19 mouse cellular contexts compared by ENCODE assay signal in the genomic region with DNA sequence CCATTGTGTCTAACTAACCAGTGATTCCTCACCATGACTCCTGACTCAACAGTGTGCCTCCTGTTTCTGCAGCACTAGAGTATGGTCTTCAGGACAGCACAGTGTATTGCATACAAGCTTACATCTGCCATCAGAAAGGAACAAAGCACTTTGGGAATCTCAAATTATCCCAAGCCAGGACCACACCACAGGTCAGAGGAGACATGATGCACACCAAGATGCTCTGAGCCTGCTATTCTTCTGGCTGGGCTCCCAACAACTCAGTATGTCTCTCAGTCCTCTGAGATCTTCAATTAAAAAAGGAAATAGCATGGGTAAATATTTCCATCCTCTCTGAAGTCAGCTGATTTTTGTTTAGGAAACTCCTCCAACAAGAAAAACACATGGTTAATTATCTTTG.
DNase-seq lines count a peak whose midpoint lies in the region; ATAC-seq and TF ChIP-seq lines count a peak whose summit lies in the region.
"Had no signal": no experiment of that assay in that cellular context is flagged by ENCODE, and none has a peak within 500 bp of the region (broad histone marks: within the 10 kb centered on the region; RNA-seq: fewer than 3 reads in every experiment).

No protein-coding gene starts in this region.

- H3K4me3 ChIP-seq in hindbrain, embryonic 12.5 days = no peak overlapping the region
- H3K4me3 ChIP-seq in hindbrain, embryonic 14.5 days (replicated peaks; ENCODE audit: low read length) = no peak overlapping the region
- no peak overlapping the region for H3K4me3 ChIP-seq in lung, embryonic 15.5 days
- no peak overlapping the region for H3K4me3 ChIP-seq in lung, embryonic 16.5 days (ENCODE audit: low read length)
- H3K4me3 ChIP-seq in lung, postnatal 0 days (ENCODE audit: low read depth, low read length) = no peak overlapping the region
- H3K4me3 ChIP-seq: heart, embryonic 10.5 days; limb, embryonic 10.5 days; midbrain, embryonic 12.5 days had no signal

- no peak overlapping the region for H3K4me2 ChIP-seq in hindbrain, embryonic 12.5 days (replicated peaks)
- H3K4me2 ChIP-seq in hindbrain, embryonic 14.5 days (replicated peaks) = no peak overlapping the region
- H3K4me2 ChIP-seq in lung, embryonic 15.5 days = no peak overlapping the region
- H3K4me2 ChIP-seq in lung, embryonic 16.5 days (ENCODE audit: low read depth, low read length) = no peak overlapping the region
- H3K4me2 ChIP-seq in lung, postnatal 0 days (replicated peaks; ENCODE audit: low read depth, low read length) = no peak overlapping the region
- H3K4me2 ChIP-seq: liver, embryonic 11.5 days; midbrain, embryonic 12.5 days had no signal

- no peak overlapping the region for H3K27ac ChIP-seq in hindbrain, embryonic 12.5 days
- H3K27ac ChIP-seq in hindbrain, embryonic 14.5 days = no peak overlapping the region
- peak overlapping the region; percentile 29; the same call in 1 of the 2 replicates for H3K27ac ChIP-seq in lung, embryonic 15.5 days
- H3K27ac ChIP-seq in lung, embryonic 16.5 days (ENCODE audit: low read length) = peak overlapping the region; percentile 7
- no peak overlapping the region for H3K27ac ChIP-seq in lung, postnatal 0 days (ENCODE audit: low read length)
- H3K27ac ChIP-seq: heart, embryonic 10.5 days; limb, embryonic 10.5 days; macrophage; midbrain, embryonic 12.5 days had no signal

- peak; percentile 51 for ATAC-seq in hindbrain, embryonic 12.5 days (ENCODE audit: low FRiP score)
- ATAC-seq in hindbrain, embryonic 14.5 days (ENCODE audit: low FRiP score) = no peak
- peak; percentile 57; the same call in 1 of the 2 replicates for ATAC-seq in lung, embryonic 15.5 days (ENCODE audit: borderline replicate concordance, extremely low read depth, low FRiP score, low TSS enrichment)
- ATAC-seq in lung, embryonic 16.5 days (ENCODE audit: low read depth) = peak; percentile 43; the same call in 1 of the 2 replicates
- peak; percentile 21; the same call in 1 of the 2 replicates for ATAC-seq in lung, postnatal 0 days
- no peak for ATAC-seq in erythroblast, adult 5-6 weeks (replicated peaks; ENCODE audit: low FRiP score, poor library complexity, severe bottlenecking)
- ATAC-seq: forebrain, postnatal 0 days had no signal

- H3K27me3 ChIP-seq in hindbrain, embryonic 12.5 days = peaks cover 16% of the 10 kb centered on the region
- peaks cover 8% of the 10 kb centered on the region; the same call in 1 of the 2 replicates for H3K27me3 ChIP-seq in hindbrain, embryonic 14.5 days (ENCODE audit: control insufficient read depth, insufficient read depth, low read length)
- no peaks in the 10 kb centered on the region for H3K27me3 ChIP-seq in lung, embryonic 15.5 days
- no peaks in the 10 kb centered on the region for H3K27me3 ChIP-seq in lung, embryonic 16.5 days (ENCODE audit: control insufficient read depth, insufficient read depth, low read depth, low read length)
- no peaks in the 10 kb centered on the region for H3K27me3 ChIP-seq in lung, postnatal 0 days (replicated peaks; ENCODE audit: insufficient read depth, low read length)

- H3K4me1 ChIP-seq in hindbrain, embryonic 12.5 days = peaks cover 10% of the 10 kb centered on the region
- 0 out of 2 replicates have a peak, but pooled peaks cover 2% of the 10 kb centered on the region for H3K4me1 ChIP-seq in hindbrain, embryonic 14.5 days (replicated peaks; ENCODE audit: control insufficient read depth, insufficient read depth, low read length)
- H3K4me1 ChIP-seq in lung, embryonic 15.5 days = peaks cover 16% of the 10 kb centered on the region
- H3K4me1 ChIP-seq in lung, embryonic 16.5 days (replicated peaks; ENCODE audit: control insufficient read depth, insufficient read depth, low read length) = peaks cover 12% of the 10 kb centered on the region
- H3K4me1 ChIP-seq in lung, postnatal 0 days (ENCODE audit: insufficient read depth, low read depth, low read length) = no peaks in the 10 kb centered on the region; the same call in 1 of the 2 replicates

- no peak for TF ChIP-seq CTCF in lung, postnatal 0 days (IDR thresholded peaks at IDR 0.05)

- DNase-seq in hindbrain, embryonic 14.5 days (ENCODE audit: low spot score) = no peak
- no peak for DNase-seq in lung, adult 18-20 months
- DNase-seq in lung, postnatal 0 days (ENCODE audit: low spot score) = no peak
- DNase-seq: cerebellum, adult 18-20 months; cerebellum, postnatal 25 days; forebrain, postnatal 0 days; kidney, adult 18-20 months; kidney, postnatal 10 days; right cerebral cortex, adult 18-20 months; thymus, postnatal 25 days had no signal

- TF ChIP-seq EP300 in lung, postnatal 0 days (IDR thresholded peaks at IDR 0.05) = 0 out of 2 replicates have a peak, but pooled peaks have one; percentile 44

- H3K9me3 ChIP-seq in hindbrain, embryonic 12.5 days (replicated peaks) = no peaks in the 10 kb centered on the region
- H3K9me3 ChIP-seq in hindbrain, embryonic 14.5 days (ENCODE audit: control insufficient read depth, low read length) = no peaks in the 10 kb centered on the region
- H3K9me3 ChIP-seq in lung, embryonic 15.5 days = no peaks in the 10 kb centered on the region
- no peaks in the 10 kb centered on the region for H3K9me3 ChIP-seq in lung, embryonic 16.5 days (ENCODE audit: control insufficient read depth, low read length)
- no peaks in the 10 kb centered on the region for H3K9me3 ChIP-seq in lung, postnatal 0 days (ENCODE audit: low read length)
- H3K9me3 ChIP-seq: heart, embryonic 10.5 days; limb, embryonic 10.5 days; midbrain, embryonic 12.5 days had no signal

- H3K9ac ChIP-seq in hindbrain, embryonic 12.5 days = no peak overlapping the region
- H3K9ac ChIP-seq in hindbrain, embryonic 14.5 days = no peak overlapping the region
- no peak overlapping the region for H3K9ac ChIP-seq in lung, embryonic 15.5 days
- H3K9ac ChIP-seq in lung, embryonic 16.5 days (ENCODE audit: low read length) = no peak overlapping the region
- H3K9ac ChIP-seq in lung, postnatal 0 days (replicated peaks; ENCODE audit: low read depth) = no peak overlapping the region
- H3K9ac ChIP-seq: forebrain, postnatal 0 days; midbrain, embryonic 12.5 days had no signal

- H3K36me3 ChIP-seq in hindbrain, embryonic 12.5 days = no peaks in the 10 kb centered on the region
- H3K36me3 ChIP-seq in hindbrain, embryonic 14.5 days (replicated peaks; ENCODE audit: control insufficient read depth, insufficient read depth) = no peaks in the 10 kb centered on the region
- H3K36me3 ChIP-seq in lung, embryonic 15.5 days = no peaks in the 10 kb centered on the region
- no peaks in the 10 kb centered on the region for H3K36me3 ChIP-seq in lung, embryonic 16.5 days (ENCODE audit: control insufficient read depth, insufficient read depth, low read length)
- no peaks in the 10 kb centered on the region for H3K36me3 ChIP-seq in lung, postnatal 0 days (ENCODE audit: insufficient read depth, low read length)
- H3K36me3 ChIP-seq: limb, embryonic 10.5 days; midbrain, embryonic 12.5 days had no signal

Comparison
In these comparisons a context has a peak if more than half of its experiments do, and no peak if none do; other contexts are left out.
1. ATAC-seq: peak in hindbrain, embryonic 12.5 days (single experiment), lung, embryonic 15.5 days (single experiment), lung, embryonic 16.5 days (single experiment) and lung, postnatal 0 days (single experiment); none in hindbrain, embryonic 14.5 days (single experiment) and erythroblast, adult 5-6 weeks (single experiment).
2. H3K27ac ChIP-seq: peak in lung, embryonic 15.5 days (single experiment) and lung, embryonic 16.5 days (single experiment); none in hindbrain, embryonic 12.5 days (single experiment), hindbrain, embryonic 14.5 days (single experiment) and lung, postnatal 0 days (single experiment).